Mouse (Mus musculus): Measurements from ENCODE around the gene Dusp9. TPM values are rescaled to one million over a fixed set of nuclear protein-coding genes. Genes with fewer than 3 reads are reported as not detected.

Gene Dusp9
- polyA plus RNA-seq (2015; fragmentation: Nextera tagmentation; extraction: Ambion mirVana) = 1.1 and 1.7 TPM in 2 replicates

GRCm38 (mm10) chrX:73639255-73639675, at the start of gene Dusp9:
TSS of gene Dusp9 (plus strand) at chrX:73639419.
- Histone ChIP-seq H3K4me2 (ENCODE audit: low read depth, low read length) (peak within 1 kb of the TSS; percentile 60), H3K9me3 (replicated peaks; ENCODE audit: control insufficient read depth, low read length) (no peaks in the 10 kb centered on the region), H3K36me3 (ENCODE audit: control insufficient read depth, insufficient read depth) (no peaks in the 10 kb centered on the region), H3K4me3 (ENCODE audit: low read length) (peak within 1 kb of the TSS; percentile 32), H3K27me3 (ENCODE audit: control insufficient read depth, insufficient read depth, low read length) (peaks cover 55% of the 10 kb centered on the region), H3K9ac (ENCODE audit: low read length) (no peak within 1 kb of the TSS; the same call in 1 of the 2 replicates), H3K27ac (ENCODE audit: low read length) (no peak within 1 kb of the TSS), H3K4me1 (ENCODE audit: control insufficient read depth, insufficient read depth, low read length) (no peaks in the 10 kb centered on the region; the same call in 1 of the 2 replicates)
- peak; percentile 77 for ATAC-seq (replicated peaks; ENCODE audit: extremely low read depth, insufficient read depth, low FRiP score)
- 18% methylated on average over 27 of the region's 28 CpGs for WGBS

GRCm38 (mm10) chrX:73593212-73593611, 46.0 kb upstream of the Dusp9 start:
- Histone ChIP-seq H3K9me3 (replicated peaks; ENCODE audit: control insufficient read depth, low read length) (0 out of 2 replicates have a peak, but pooled peaks cover 3% of the 10 kb centered on the region), H3K4me1 (ENCODE audit: control insufficient read depth, insufficient read depth, low read length) (no peaks in the 10 kb centered on the region), H3K4me2 (ENCODE audit: low read depth, low read length) (no peak overlapping the region), H3K36me3 (ENCODE audit: control insufficient read depth, insufficient read depth) (no peaks in the 10 kb centered on the region), H3K4me3 (ENCODE audit: low read length) (no peak overlapping the region), H3K9ac (ENCODE audit: low read length) (no peak overlapping the region), H3K27ac (ENCODE audit: low read length) (no peak overlapping the region), H3K27me3 (ENCODE audit: control insufficient read depth, insufficient read depth, low read length) (peaks cover 3% of the 10 kb centered on the region; the same call in 1 of the 2 replicates)
- peak; percentile 55; the same call in 1 of the 2 replicates for ATAC-seq (replicated peaks; ENCODE audit: extremely low read depth, insufficient read depth, low FRiP score)
- 20% methylated on average over 6 of the region's 6 CpGs for WGBS

GRCm38 (mm10) chrX:73594451-73595121, 44.6 kb upstream of the Dusp9 start:
- no peaks in the 10 kb centered on the region for H3K4me1 ChIP-seq (ENCODE audit: control insufficient read depth, insufficient read depth, low read length)
- no peak overlapping the region for H3K4me3 ChIP-seq (ENCODE audit: low read length)
- no peak overlapping the region for H3K4me2 ChIP-seq (ENCODE audit: low read depth, low read length)
- no peak overlapping the region for H3K27ac ChIP-seq (ENCODE audit: low read length)
- H3K9me3 ChIP-seq (replicated peaks; ENCODE audit: control insufficient read depth, low read length) = 0 out of 2 replicates have a peak, but pooled peaks cover 3% of the 10 kb centered on the region
- ATAC-seq (replicated peaks; ENCODE audit: extremely low read depth, insufficient read depth, low FRiP score) = no peak
- 0 out of 2 replicates have a peak, but pooled peaks cover 3% of the 10 kb centered on the region for H3K27me3 ChIP-seq (ENCODE audit: control insufficient read depth, insufficient read depth, low read length)
- H3K9ac ChIP-seq (ENCODE audit: low read length) = no peak overlapping the region
- H3K36me3 ChIP-seq (ENCODE audit: control insufficient read depth, insufficient read depth) = no peaks in the 10 kb centered on the region
- WGBS = 42% methylated on average over 12 of the region's 12 CpGs

GRCm38 (mm10) chrX:73595297-73595938, 43.8 kb upstream of the Dusp9 start:
- Histone ChIP-seq H3K4me1 (ENCODE audit: control insufficient read depth, insufficient read depth, low read length) (no peaks in the 10 kb centered on the region), H3K4me3 (ENCODE audit: low read length) (no peak overlapping the region), H3K27ac (ENCODE audit: low read length) (no peak overlapping the region), H3K9ac (ENCODE audit: low read length) (no peak overlapping the region), H3K9me3 (replicated peaks; ENCODE audit: control insufficient read depth, low read length) (0 out of 2 replicates have a peak, but pooled peaks cover 3% of the 10 kb centered on the region), H3K27me3 (ENCODE audit: control insufficient read depth, insufficient read depth, low read length) (0 out of 2 replicates have a peak, but pooled peaks cover 3% of the 10 kb centered on the region), H3K4me2 (ENCODE audit: low read depth, low read length) (no peak overlapping the region), H3K36me3 (ENCODE audit: control insufficient read depth, insufficient read depth) (no peaks in the 10 kb centered on the region)
- ATAC-seq (replicated peaks; ENCODE audit: extremely low read depth, insufficient read depth, low FRiP score) = no peak
- WGBS = 66% methylated on average over 4 of the region's 4 CpGs

- no peak overlapping the region for H3K9ac ChIP-seq (ENCODE audit: low read length)
- no peak overlapping the region for H3K4me3 ChIP-seq (ENCODE audit: low read length)
- 0 out of 2 replicates have a peak, but pooled peaks cover 3% of the 10 kb centered on the region for H3K9me3 ChIP-seq (replicated peaks; ENCODE audit: control insufficient read depth, low read length)
- no peak for ATAC-seq (replicated peaks; ENCODE audit: extremely low read depth, insufficient read depth, low FRiP score)
- no peak overlapping the region for H3K4me2 ChIP-seq (ENCODE audit: low read depth, low read length)
- 60% methylated on average over 1 of the region's 1 CpGs for WGBS
- no peak overlapping the region for H3K27ac ChIP-seq (ENCODE audit: low read length)
- H3K27me3 ChIP-seq (ENCODE audit: control insufficient read depth, insufficient read depth, low read length) = no peaks in the 10 kb centered on the region
- no peaks in the 10 kb centered on the region for H3K36me3 ChIP-seq (ENCODE audit: control insufficient read depth, insufficient read depth)
- H3K4me1 ChIP-seq (ENCODE audit: control insufficient read depth, insufficient read depth, low read length) = no peaks in the 10 kb centered on the region
Measured at GRCm38 (mm10) chrX:73601456-73601855, 37.8 kb upstream of the Dusp9 start.

GRCm38 (mm10) chrX:73613665-73614064, 25.6 kb upstream of the Dusp9 start:
- WGBS = 64% methylated on average over 4 of the region's 4 CpGs
- no peaks in the 10 kb centered on the region for H3K27me3 ChIP-seq (ENCODE audit: control insufficient read depth, insufficient read depth, low read length)
- H3K9me3 ChIP-seq (replicated peaks; ENCODE audit: control insufficient read depth, low read length) = no peaks in the 10 kb centered on the region
- H3K4me2 ChIP-seq (ENCODE audit: low read depth, low read length) = no peak overlapping the region
- ATAC-seq (replicated peaks; ENCODE audit: extremely low read depth, insufficient read depth, low FRiP score) = no peak
- H3K27ac ChIP-seq (ENCODE audit: low read length) = no peak overlapping the region
- H3K36me3 ChIP-seq (ENCODE audit: control insufficient read depth, insufficient read depth) = no peaks in the 10 kb centered on the region
- no peaks in the 10 kb centered on the region for H3K4me1 ChIP-seq (ENCODE audit: control insufficient read depth, insufficient read depth, low read length)
- H3K4me3 ChIP-seq (ENCODE audit: low read length) = no peak overlapping the region
- no peak overlapping the region for H3K9ac ChIP-seq (ENCODE audit: low read length)

- Histone ChIP-seq H3K9ac (ENCODE audit: low read length) (no peak overlapping the region), H3K4me3 (ENCODE audit: low read length) (no peak overlapping the region), H3K36me3 (ENCODE audit: control insufficient read depth, insufficient read depth) (no peaks in the 10 kb centered on the region), H3K9me3 (replicated peaks; ENCODE audit: control insufficient read depth, low read length) (no peaks in the 10 kb centered on the region), H3K4me2 (ENCODE audit: low read depth, low read length) (no peak overlapping the region), H3K4me1 (ENCODE audit: control insufficient read depth, insufficient read depth, low read length) (no peaks in the 10 kb centered on the region), H3K27me3 (ENCODE audit: control insufficient read depth, insufficient read depth, low read length) (no peaks in the 10 kb centered on the region), H3K27ac (ENCODE audit: low read length) (no peak overlapping the region)
- WGBS = 100% methylated on average over 1 of the region's 1 CpGs
- no peak for ATAC-seq (replicated peaks; ENCODE audit: extremely low read depth, insufficient read depth, low FRiP score)
Measured at GRCm38 (mm10) chrX:73615876-73616275, 23.3 kb upstream of the Dusp9 start.

- Histone ChIP-seq H3K4me1 (ENCODE audit: control insufficient read depth, insufficient read depth, low read length) (no peaks in the 10 kb centered on the region), H3K4me2 (ENCODE audit: low read depth, low read length) (no peak overlapping the region), H3K27ac (ENCODE audit: low read length) (no peak overlapping the region), H3K27me3 (ENCODE audit: control insufficient read depth, insufficient read depth, low read length) (no peaks in the 10 kb centered on the region), H3K9me3 (replicated peaks; ENCODE audit: control insufficient read depth, low read length) (no peaks in the 10 kb centered on the region), H3K36me3 (ENCODE audit: control insufficient read depth, insufficient read depth) (no peaks in the 10 kb centered on the region), H3K4me3 (ENCODE audit: low read length) (no peak overlapping the region), H3K9ac (ENCODE audit: low read length) (no peak overlapping the region)
- no peak for ATAC-seq (replicated peaks; ENCODE audit: extremely low read depth, insufficient read depth, low FRiP score)
Measured at GRCm38 (mm10) chrX:73619401-73619800, 19.8 kb upstream of the Dusp9 start.

- Histone ChIP-seq H3K9me3 (replicated peaks; ENCODE audit: control insufficient read depth, low read length) (no peaks in the 10 kb centered on the region), H3K36me3 (ENCODE audit: control insufficient read depth, insufficient read depth) (no peaks in the 10 kb centered on the region), H3K27ac (ENCODE audit: low read length) (no peak overlapping the region), H3K4me3 (ENCODE audit: low read length) (no peak overlapping the region), H3K4me2 (ENCODE audit: low read depth, low read length) (no peak overlapping the region), H3K9ac (ENCODE audit: low read length) (no peak overlapping the region), H3K27me3 (ENCODE audit: control insufficient read depth, insufficient read depth, low read length) (no peaks in the 10 kb centered on the region), H3K4me1 (ENCODE audit: control insufficient read depth, insufficient read depth, low read length) (no peaks in the 10 kb centered on the region)
- 83% methylated on average over 2 of the region's 2 CpGs for WGBS
- no peak for ATAC-seq (replicated peaks; ENCODE audit: extremely low read depth, insufficient read depth, low FRiP score)
Measured at GRCm38 (mm10) chrX:73619890-73620289, 19.3 kb upstream of the Dusp9 start.
